Mouse (Mus musculus) forebrain, embryonic 12.5 days (tissue): ENCODE measurements around the gene Dtnbp1. TPM values are rescaled to one million over a fixed set of nuclear protein-coding genes. Genes with fewer than 3 reads are reported as not detected.

ENCODE experiments used
- ATAC-seq: fragments of 200-750 bp; cut with Nextera tagmentation; 2 replicates; pipeline ENCODE4 v1.8.0; 2017; ENCODE audit warnings: moderate TSS enrichment; ENCODE audit not compliant: low FRiP score
- H3K27ac ChIP-seq: fragments of 300-500 bp; sonication (generic); 2 replicates; pipeline ENCODE4 v1.5.1; 2016; ENCODE audit warnings: mild to moderate bottlenecking
- H3K27me3 ChIP-seq: fragments of 300-500 bp; sonication (generic); 2 replicates; pipeline ENCODE4 v1.6.1; 2016; ENCODE audit warnings: mild to moderate bottlenecking
- H3K36me3 ChIP-seq: fragments of 300-500 bp; sonication (generic); replicated peaks from 2 replicates; pipeline ENCODE4 v1.6.1; 2016; ENCODE audit warnings: mild to moderate bottlenecking
- H3K4me1 ChIP-seq: fragments of 300-500 bp; sonication (generic); 2 replicates; pipeline ENCODE4 v1.6.1; 2016
- H3K4me2 ChIP-seq: fragments of 300-500 bp; sonication (generic); 2 replicates; pipeline ENCODE4 v1.6.1; 2016; ENCODE audit warnings: mild to moderate bottlenecking, moderate library complexity
- H3K4me3 ChIP-seq: fragments of 300-500 bp; sonication (generic); replicated peaks from 2 replicates; pipeline ENCODE4 v1.5.1; 2016; ENCODE audit warnings: mild to moderate bottlenecking
- H3K9ac ChIP-seq: fragments of 300-500 bp; sonication (generic); 2 replicates; pipeline ENCODE4 v1.6.1; 2016; ENCODE audit warnings: mild to moderate bottlenecking
- H3K9me3 ChIP-seq: fragments of 300-500 bp; sonication (generic); 2 replicates; pipeline ENCODE4 v1.6.1; 2016
- WGBS: fragments of 180-500 bp; shearing (Covaris S2); methylation state at CpG from one replicate; pipeline ENCODE4 v1.1.7; 2016; 5-methylcytosine and 5-hydroxymethylcytosine counted together
- polyA plus RNA-seq: library from polyadenylated mRNA; unstranded; fragments of >200 nt; fragmentation: Nextera tagmentation; extraction: Ambion mirVana; gene quantifications from 2 replicates; pipeline ENCODE4 v1.2.1, GENCODE M21; 2016

The Dtnbp1 gene
- polyA plus RNA-seq, 1 experiment from 2014 or later: 86.7 TPM

DNA sequence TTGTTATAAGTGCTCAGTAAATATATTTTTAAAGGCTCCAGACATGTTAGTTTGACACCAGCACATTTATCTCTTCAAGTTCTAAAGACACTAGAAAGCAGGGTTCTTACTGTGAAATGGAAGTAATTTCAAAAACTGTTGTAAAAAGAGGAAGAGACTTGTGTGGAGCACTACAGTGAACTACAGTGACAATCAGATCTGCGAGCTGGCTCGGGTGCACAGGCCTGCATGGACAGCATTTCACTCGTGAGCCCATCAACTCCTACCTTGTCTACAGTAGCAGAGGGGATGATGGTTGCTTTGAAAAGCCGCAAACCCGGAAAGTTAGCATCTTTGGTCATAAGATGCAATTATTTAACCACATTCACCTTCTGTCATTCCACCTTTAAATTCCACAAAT is 5.6 kb downstream of the Dtnbp1 start:
- Histone ChIP-seq H3K4me2 (no peak overlapping the region), H3K9ac (no peak overlapping the region), H3K36me3 (0 out of 2 replicates have a peak, but pooled peaks cover 9% of the 10 kb centered on the region), H3K4me1 (peaks cover 23% of the 10 kb centered on the region), H3K27ac (no peak overlapping the region), H3K27me3 (no peaks in the 10 kb centered on the region), H3K9me3 (no peaks in the 10 kb centered on the region), H3K4me3 (no peak overlapping the region)
- 89% methylated on average over 5 of the region's 5 CpGs for WGBS
- ATAC-seq: no peak

DNA sequence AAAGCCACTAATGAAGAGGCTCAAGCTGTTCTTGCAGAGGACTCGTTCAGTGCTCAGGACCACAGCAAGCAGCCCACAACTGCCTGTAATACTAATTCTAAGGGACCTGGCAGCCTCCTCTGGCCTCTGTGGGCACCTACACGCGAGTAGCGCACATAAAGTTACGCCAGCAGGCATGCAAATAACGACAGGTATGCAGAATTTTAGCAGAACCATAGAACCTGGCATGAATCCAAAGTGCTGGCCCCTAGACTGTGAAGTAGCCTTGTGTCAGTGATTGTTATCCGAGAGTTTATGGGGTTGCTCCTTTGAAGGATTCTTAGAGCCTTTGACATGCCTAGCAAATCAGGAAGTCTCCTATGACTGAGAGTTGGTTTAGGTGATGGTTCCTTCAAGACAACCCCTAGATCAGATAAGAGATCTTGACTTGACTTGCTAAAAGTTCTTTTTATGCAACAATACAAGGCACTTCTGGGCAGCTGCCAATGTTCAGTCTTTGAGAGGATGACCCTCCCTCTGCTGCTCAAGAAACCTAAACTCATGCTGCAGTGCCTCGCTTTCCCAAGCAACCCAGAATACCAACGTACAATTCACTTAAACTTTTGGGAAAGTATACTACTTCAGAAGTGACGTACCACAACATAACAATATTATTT is 9.3 kb downstream of the Dtnbp1 start:
- no peak for ATAC-seq
- Histone ChIP-seq H3K4me3 (no peak overlapping the region), H3K36me3 (peaks cover 5% of the 10 kb centered on the region; the same call in 1 of the 2 replicates), H3K9ac (no peak overlapping the region), H3K27ac (no peak overlapping the region), H3K27me3 (no peaks in the 10 kb centered on the region), H3K9me3 (no peaks in the 10 kb centered on the region), H3K4me2 (no peak overlapping the region), H3K4me1 (peaks cover 13% of the 10 kb centered on the region)
- WGBS: 88% methylated on average over 10 of the region's 10 CpGs

DNA sequence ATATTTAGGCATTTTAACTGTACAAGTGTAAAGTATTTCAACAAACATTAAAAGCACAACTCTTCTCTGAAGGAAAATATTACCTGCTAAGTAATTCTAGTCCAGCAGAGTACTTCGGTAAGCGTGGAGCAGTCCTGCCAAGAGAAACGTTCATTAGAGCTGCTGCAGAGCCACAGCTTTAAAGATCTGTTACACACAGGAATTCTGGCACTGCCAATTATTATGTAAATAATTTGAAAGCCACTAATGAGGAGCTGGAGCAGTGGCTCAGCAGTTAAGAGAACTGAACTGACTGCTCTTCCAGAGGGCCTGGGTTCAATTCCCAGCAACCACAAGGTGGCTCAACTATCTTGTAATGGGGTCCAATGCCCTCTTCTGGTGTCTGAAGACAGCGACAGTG is 10.0 kb downstream of the Dtnbp1 start:
- Histone ChIP-seq H3K4me3 (no peak overlapping the region), H3K27ac (no peak overlapping the region), H3K4me2 (no peak overlapping the region), H3K9ac (no peak overlapping the region), H3K36me3 (peaks cover 5% of the 10 kb centered on the region; the same call in 1 of the 2 replicates), H3K4me1 (peaks cover 13% of the 10 kb centered on the region), H3K9me3 (no peaks in the 10 kb centered on the region), H3K27me3 (no peaks in the 10 kb centered on the region)
- no peak for ATAC-seq
- 51% methylated on average over 4 of the region's 4 CpGs for WGBS

DNA sequence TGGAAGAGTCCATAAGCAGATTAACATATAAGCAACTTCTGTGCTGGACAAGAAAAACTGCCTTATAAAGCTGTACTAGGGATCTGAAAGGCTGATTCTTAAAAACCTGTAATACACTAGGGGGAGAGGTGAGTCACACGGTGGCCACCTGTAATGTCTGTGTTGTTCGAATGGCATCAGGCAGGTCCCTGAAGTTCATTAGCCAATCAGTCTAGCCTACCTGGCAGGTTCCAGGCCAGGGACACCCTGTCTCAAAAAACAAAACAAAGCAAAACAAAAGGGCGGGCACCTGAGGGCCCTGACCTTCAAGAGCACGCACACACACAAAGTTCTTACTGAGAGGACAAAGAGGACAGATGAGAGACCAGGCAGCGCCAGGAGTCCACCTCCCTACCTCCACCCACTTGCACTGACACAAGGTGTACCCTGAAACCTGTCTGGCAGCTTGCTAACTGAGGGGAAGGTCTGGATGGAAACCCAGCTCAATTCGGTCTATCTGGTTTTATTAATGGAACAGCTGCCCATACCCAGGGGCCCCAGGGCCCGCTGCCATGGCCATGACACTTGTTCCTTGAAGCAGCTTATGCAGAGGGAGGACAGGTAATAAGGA is 11.8 kb downstream of the Dtnbp1 start:
- no peaks in the 10 kb centered on the region for H3K27me3 ChIP-seq
- H3K4me2 ChIP-seq: no peak overlapping the region
- no peak for ATAC-seq
- no peaks in the 10 kb centered on the region for H3K9me3 ChIP-seq
- no peak overlapping the region for H3K9ac ChIP-seq
- no peak overlapping the region for H3K27ac ChIP-seq
- H3K4me3 ChIP-seq: no peak overlapping the region
- 93% methylated on average over 7 of the region's 7 CpGs for WGBS
- H3K4me1 ChIP-seq: peaks cover 13% of the 10 kb centered on the region
- H3K36me3 ChIP-seq: peaks cover 5% of the 10 kb centered on the region; the same call in 1 of the 2 replicates

DNA sequence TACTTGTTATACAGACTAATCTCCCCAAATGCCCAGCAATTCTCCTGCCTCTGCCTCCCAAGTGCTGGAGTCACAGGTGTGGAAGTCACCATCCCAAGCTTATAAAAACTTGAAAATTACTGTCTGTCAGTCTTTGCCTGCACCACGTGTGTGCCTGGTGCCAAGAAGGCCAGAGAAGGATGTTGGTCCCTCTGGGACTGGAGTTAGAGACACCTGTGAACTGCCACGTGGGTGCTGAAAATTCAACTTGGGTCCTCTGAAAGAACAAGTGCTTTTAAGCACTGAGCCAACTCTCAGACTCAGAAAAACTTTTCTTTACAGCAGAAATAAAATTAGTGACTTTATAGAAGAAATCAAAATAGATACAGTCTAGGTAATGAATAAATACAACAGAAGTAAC is 15.6 kb downstream of the Dtnbp1 start:
- Histone ChIP-seq H3K4me3 (no peak overlapping the region), H3K9ac (no peak overlapping the region), H3K36me3 (peaks cover 4% of the 10 kb centered on the region; the same call in 1 of the 2 replicates), H3K27ac (no peak overlapping the region), H3K27me3 (no peaks in the 10 kb centered on the region), H3K4me1 (peaks cover 5% of the 10 kb centered on the region), H3K4me2 (no peak overlapping the region), H3K9me3 (no peaks in the 10 kb centered on the region)
- WGBS: 78% methylated on average over 2 of the region's 2 CpGs
- ATAC-seq: no peak

DNA sequence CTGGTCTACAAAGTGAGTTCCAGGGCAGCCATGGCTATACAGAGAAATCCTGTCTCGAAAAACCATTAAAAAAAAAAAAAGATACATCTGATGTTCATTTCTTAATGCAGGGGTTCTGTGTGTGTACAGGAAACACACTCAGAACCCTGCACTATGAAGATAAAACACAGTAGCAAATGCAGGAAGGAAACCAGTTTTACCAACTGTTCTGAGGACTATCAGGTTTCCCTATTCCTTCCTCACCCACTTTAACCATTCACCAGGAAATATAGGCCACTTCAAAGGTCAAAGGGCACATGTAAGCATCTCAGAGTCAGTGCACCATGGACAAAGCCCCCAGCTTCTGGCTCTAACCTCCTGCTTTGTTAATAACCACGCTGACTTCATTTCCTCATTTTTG is 16.6 kb downstream of the Dtnbp1 start:
- Histone ChIP-seq H3K4me1 (peaks cover 5% of the 10 kb centered on the region), H3K4me3 (no peak overlapping the region), H3K4me2 (no peak overlapping the region), H3K9me3 (no peaks in the 10 kb centered on the region), H3K9ac (no peak overlapping the region), H3K27ac (no peak overlapping the region), H3K36me3 (0 out of 2 replicates have a peak, but pooled peaks cover 4% of the 10 kb centered on the region), H3K27me3 (no peaks in the 10 kb centered on the region)
- no peak for ATAC-seq
- 86% methylated on average over 2 of the region's 2 CpGs for WGBS

DNA sequence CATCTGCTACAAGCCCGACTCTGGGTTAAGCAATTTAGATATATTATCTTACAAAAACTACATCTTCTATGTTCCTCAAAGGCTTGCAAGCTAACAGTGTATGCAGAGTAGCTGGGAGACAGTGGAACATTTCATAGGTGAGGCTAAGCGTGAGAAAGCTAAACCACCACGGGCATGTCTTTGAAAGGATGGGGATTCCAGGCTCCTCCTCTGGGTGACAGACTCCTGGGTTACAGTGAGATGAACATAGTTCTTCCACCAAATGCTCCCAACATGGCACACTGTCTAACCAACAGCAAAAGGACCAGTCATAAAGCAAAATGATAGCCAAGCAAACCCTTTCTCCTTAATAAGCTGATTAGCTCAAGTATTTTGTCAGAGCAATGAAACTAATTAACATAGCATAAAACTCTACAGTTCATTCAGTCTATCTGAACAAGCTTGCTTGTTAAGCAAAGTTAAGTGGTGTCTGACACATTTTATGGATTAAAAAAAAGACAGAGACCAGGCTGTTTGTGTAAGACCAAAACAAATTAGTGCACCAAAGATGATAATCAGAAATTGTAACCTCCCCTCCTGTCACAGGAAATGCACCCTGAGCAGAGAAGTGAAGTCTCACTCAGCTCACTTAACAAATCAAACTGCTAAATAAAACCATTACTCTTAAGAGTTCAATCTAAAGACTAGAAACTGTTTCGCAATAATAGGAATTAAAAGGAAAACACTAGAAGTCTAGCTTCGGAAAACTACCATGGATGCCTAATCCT is 18.1 kb downstream of the Dtnbp1 start:
- WGBS: 90% methylated on average over 5 of the region's 5 CpGs
- no peak overlapping the region for H3K4me2 ChIP-seq
- H3K9me3 ChIP-seq: no peaks in the 10 kb centered on the region
- H3K9ac ChIP-seq: no peak overlapping the region
- H3K4me1 ChIP-seq: peaks cover 5% of the 10 kb centered on the region
- no peak for ATAC-seq
- no peak overlapping the region for H3K27ac ChIP-seq
- H3K27me3 ChIP-seq: no peaks in the 10 kb centered on the region
- H3K36me3 ChIP-seq: 0 out of 2 replicates have a peak, but pooled peaks cover 4% of the 10 kb centered on the region
- no peak overlapping the region for H3K4me3 ChIP-seq

DNA sequence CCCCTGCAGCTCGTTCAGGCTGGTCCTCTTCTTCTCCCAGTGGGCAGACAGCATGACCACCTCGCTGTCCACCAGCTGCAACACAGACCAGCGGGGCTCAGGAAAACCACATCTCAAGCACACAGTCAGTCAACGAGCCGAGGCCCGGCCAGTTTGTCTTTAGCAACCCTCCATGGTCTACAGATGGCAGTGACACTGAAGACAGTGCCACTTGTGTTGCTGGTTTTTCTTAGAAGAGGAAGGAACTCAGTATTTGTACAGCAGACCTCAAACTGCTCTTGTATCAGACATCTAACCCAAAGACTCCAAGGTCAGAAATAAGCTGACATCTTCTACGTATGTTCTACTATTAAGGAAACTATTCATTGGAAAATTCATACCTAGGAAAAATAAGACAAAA is 19.1 kb downstream of the Dtnbp1 start:
- no peak overlapping the region for H3K4me2 ChIP-seq
- no peak overlapping the region for H3K27ac ChIP-seq
- H3K9ac ChIP-seq: no peak overlapping the region
- 0 out of 2 replicates have a peak, but pooled peaks cover 4% of the 10 kb centered on the region for H3K36me3 ChIP-seq
- no peaks in the 10 kb centered on the region for H3K9me3 ChIP-seq
- no peaks in the 10 kb centered on the region for H3K27me3 ChIP-seq
- WGBS: 80% methylated on average over 7 of the region's 7 CpGs
- H3K4me3 ChIP-seq: no peak overlapping the region
- no peaks in the 10 kb centered on the region for H3K4me1 ChIP-seq
- no peak for ATAC-seq

DNA sequence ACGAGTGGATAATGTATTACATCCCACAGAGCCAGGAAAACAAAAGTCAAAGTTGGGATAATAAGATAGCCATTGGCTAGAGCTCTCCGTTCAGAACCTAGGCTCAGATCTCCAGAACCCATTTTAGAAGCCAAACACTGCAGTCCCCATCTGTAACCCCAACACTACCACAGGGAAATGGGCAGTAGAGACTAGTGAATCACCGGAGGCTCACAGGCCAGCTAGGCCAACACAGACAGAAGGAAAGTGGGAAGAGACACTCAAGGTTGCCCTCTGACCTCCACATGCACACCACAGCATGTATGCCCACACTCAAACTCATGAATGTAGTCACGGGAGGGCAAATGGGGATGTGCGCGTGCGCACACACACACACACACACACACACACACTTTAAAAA is 22.5 kb downstream of the Dtnbp1 start:
- Histone ChIP-seq H3K4me2 (no peak overlapping the region), H3K4me3 (no peak overlapping the region), H3K4me1 (peaks cover 8% of the 10 kb centered on the region), H3K27ac (no peak overlapping the region), H3K9ac (no peak overlapping the region), H3K36me3 (no peaks in the 10 kb centered on the region), H3K9me3 (no peaks in the 10 kb centered on the region), H3K27me3 (no peaks in the 10 kb centered on the region)
- ATAC-seq: no peak
- WGBS: 92% methylated on average over 7 of the region's 7 CpGs

DNA sequence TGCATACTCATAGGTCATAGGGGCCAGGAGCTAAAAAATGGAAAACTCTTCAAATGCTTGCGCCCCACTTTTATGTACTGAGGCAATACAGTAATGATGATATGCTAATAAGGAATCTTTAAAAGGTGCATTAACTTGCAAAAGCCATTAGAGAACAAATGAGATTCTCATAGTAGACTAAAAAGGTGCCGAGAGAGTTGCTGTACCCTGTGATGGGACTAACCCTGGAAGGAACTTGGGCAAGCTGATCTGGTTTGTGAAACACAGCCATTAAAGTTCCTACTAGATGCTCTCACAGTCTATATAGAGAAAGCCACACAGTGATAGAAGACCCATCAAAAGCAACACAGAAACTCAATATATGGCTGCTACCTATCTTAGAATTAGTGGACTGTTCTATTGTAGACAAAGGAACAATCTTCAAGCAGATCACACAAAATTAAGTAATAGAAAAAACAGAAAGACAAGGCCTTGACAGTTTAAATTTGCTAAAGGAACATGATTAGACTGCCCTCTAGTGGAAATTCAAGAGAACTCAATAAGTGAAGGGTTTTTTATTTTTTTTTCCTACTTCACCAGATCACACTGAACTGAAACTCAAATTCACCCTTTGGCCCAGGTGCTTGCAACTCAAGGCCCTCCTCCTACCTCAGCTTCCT is 24.3 kb downstream of the Dtnbp1 start:
- H3K4me2 ChIP-seq: no peak overlapping the region
- no peaks in the 10 kb centered on the region for H3K36me3 ChIP-seq
- WGBS: 42% methylated on average over 2 of the region's 2 CpGs
- H3K4me3 ChIP-seq: no peak overlapping the region
- no peak for ATAC-seq
- peak overlapping the region; percentile 56 for H3K27ac ChIP-seq
- H3K9me3 ChIP-seq: no peaks in the 10 kb centered on the region
- peaks cover 8% of the 10 kb centered on the region for H3K4me1 ChIP-seq
- H3K9ac ChIP-seq: no peak overlapping the region
- no peaks in the 10 kb centered on the region for H3K27me3 ChIP-seq

DNA sequence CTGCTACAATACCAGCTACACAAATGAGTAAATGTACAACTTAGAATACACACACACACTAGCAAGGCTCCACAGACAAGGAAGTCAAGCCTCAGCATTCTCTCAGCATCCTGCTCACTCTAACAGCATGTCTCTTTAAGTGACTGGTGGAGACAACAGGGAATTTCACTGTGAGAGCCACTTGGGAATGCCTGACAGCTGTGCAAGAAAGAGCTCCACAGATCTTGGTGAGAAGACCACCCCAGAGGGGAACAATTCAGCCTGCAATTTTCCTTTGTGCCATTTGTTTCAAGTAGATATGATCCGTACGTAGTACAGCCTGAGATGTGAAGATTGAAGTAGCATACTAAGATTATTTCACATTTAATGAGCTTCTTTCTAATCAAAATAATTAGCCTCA is 24.9 kb downstream of the Dtnbp1 start:
- peak; percentile 67 for ATAC-seq
- H3K27ac ChIP-seq: peak overlapping the region; percentile 56

More for the DNA sequence above, 24.9 kb downstream of the Dtnbp1 start:
- Histone ChIP-seq H3K4me3 (no peak overlapping the region), H3K4me2 (no peak overlapping the region), H3K4me1 (peaks cover 8% of the 10 kb centered on the region), H3K9ac (no peak overlapping the region), H3K36me3 (no peaks in the 10 kb centered on the region), H3K9me3 (no peaks in the 10 kb centered on the region), H3K27me3 (no peaks in the 10 kb centered on the region)
- WGBS: 7% methylated on average over 2 of the region's 2 CpGs
